ENCODE assay signal across 9 mouse cellular contexts in the genomic region with DNA sequence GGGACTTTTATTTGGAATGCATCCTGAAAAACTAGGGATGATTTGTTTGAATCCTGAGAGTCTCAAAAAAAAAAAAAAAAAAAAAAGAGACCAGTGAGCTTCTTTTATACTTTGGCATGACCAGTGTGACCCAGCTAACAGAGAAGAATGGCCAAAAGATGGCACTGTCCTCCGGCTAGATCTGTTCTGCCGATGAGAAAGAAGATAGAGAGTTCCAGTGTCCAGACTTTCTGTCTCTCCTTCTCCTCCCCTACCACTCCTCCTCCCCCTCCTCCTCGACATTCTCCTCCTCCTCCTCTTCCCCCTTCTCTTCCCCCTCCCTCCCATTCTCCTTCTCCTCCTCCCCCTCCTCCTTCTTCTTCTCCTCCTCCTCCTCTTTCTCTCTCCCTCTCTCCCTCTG.
DNase-seq lines count a peak whose midpoint lies in the region; ATAC-seq and TF ChIP-seq lines count a peak whose summit lies in the region.
"Had no signal": no experiment of that assay in that cellular context is flagged by ENCODE, and none has a peak within 500 bp of the region (broad histone marks: within the 10 kb centered on the region; RNA-seq: fewer than 3 reads in every experiment).

No protein-coding gene starts in this region.

- H3K4me3 ChIP-seq in heart, embryonic 11.5 days (ENCODE audit: low read depth, low read length): no peak overlapping the region
- no peak overlapping the region for H3K4me3 ChIP-seq in midbrain, postnatal 0 days (ENCODE audit: low read depth, low read length)
- H3K4me3 ChIP-seq in midbrain, embryonic 15.5 days: no peak overlapping the region
- no peak overlapping the region for H3K4me3 ChIP-seq in embryonic facial prominence, embryonic 14.5 days (ENCODE audit: low read depth, low read length)
- no peak overlapping the region for H3K4me3 ChIP-seq in stomach, postnatal 0 days (ENCODE audit: low read depth, low read length)

- intact Hi-C loops in heart, postnatal 36 days (cut with DNase I): no loop called here

- no peak for ATAC-seq in heart, embryonic 11.5 days (replicated peaks; ENCODE audit: insufficient number of reproducible peaks, low FRiP score, low TSS enrichment)
- ATAC-seq in midbrain, postnatal 0 days (ENCODE audit: low FRiP score): no peak
- ATAC-seq in midbrain, embryonic 15.5 days (replicated peaks): no peak
- ATAC-seq in embryonic facial prominence, embryonic 14.5 days (ENCODE audit: low read depth): no peak
- ATAC-seq in stomach, postnatal 0 days (ENCODE audit: low FRiP score, low TSS enrichment): no peak

- H3K27me3 ChIP-seq in heart, embryonic 11.5 days (ENCODE audit: control insufficient read depth, insufficient read depth, low read length): no peaks in the 10 kb centered on the region
- H3K27me3 ChIP-seq in midbrain, postnatal 0 days (ENCODE audit: insufficient read depth, low read length): no peaks in the 10 kb centered on the region
- no peaks in the 10 kb centered on the region for H3K27me3 ChIP-seq in midbrain, embryonic 15.5 days (replicated peaks)
- H3K27me3 ChIP-seq in embryonic facial prominence, embryonic 14.5 days (replicated peaks; ENCODE audit: control insufficient read depth, insufficient read depth, low read length): no peaks in the 10 kb centered on the region
- no peaks in the 10 kb centered on the region for H3K27me3 ChIP-seq in stomach, postnatal 0 days (ENCODE audit: control insufficient read depth, insufficient read depth, low read length)

- TF ChIP-seq EP300 in stomach, postnatal 0 days (optimal IDR thresholded peaks at IDR 0.05): no peak

- H3K9me3 ChIP-seq in heart, embryonic 11.5 days (replicated peaks; ENCODE audit: control insufficient read depth, low read length): no peaks in the 10 kb centered on the region
- H3K9me3 ChIP-seq in midbrain, postnatal 0 days (ENCODE audit: low read length): no peaks in the 10 kb centered on the region
- no peaks in the 10 kb centered on the region for H3K9me3 ChIP-seq in midbrain, embryonic 15.5 days
- no peaks in the 10 kb centered on the region for H3K9me3 ChIP-seq in embryonic facial prominence, embryonic 14.5 days (ENCODE audit: control insufficient read depth, low read length)
- H3K9me3 ChIP-seq in stomach, postnatal 0 days (ENCODE audit: control insufficient read depth, low read length): no peaks in the 10 kb centered on the region

- H3K9ac ChIP-seq in heart, embryonic 11.5 days (ENCODE audit: low read depth, low read length): 0 out of 2 replicates have a peak overlapping the region, but pooled peaks have one; percentile 67
- H3K9ac ChIP-seq in midbrain, postnatal 0 days (replicated peaks; ENCODE audit: low read length, poor library complexity, severe bottlenecking): no peak overlapping the region
- no peak overlapping the region for H3K9ac ChIP-seq in midbrain, embryonic 15.5 days
- no peak overlapping the region for H3K9ac ChIP-seq in embryonic facial prominence, embryonic 14.5 days (ENCODE audit: low read depth, low read length)
- H3K9ac ChIP-seq in stomach, postnatal 0 days (ENCODE audit: low read length): no peak overlapping the region

- H3K4me2 ChIP-seq in heart, embryonic 11.5 days: no peak overlapping the region
- no peak overlapping the region for H3K4me2 ChIP-seq in midbrain, postnatal 0 days (ENCODE audit: low read depth, low read length, poor library complexity, severe bottlenecking)
- H3K4me2 ChIP-seq in midbrain, embryonic 15.5 days: no peak overlapping the region
- no peak overlapping the region for H3K4me2 ChIP-seq in embryonic facial prominence, embryonic 14.5 days (ENCODE audit: low read depth, low read length)
- no peak overlapping the region for H3K4me2 ChIP-seq in stomach, postnatal 0 days (replicated peaks; ENCODE audit: low read depth)

- no peak for DNase-seq in heart, postnatal 36 days
- peak; percentile 68 for DNase-seq in midbrain, postnatal 0 days (ENCODE audit: low spot score)
- peak; percentile 41 for DNase-seq in embryonic facial prominence, embryonic 14.5 days (ENCODE audit: low spot score)
- DNase-seq in stomach, postnatal 0 days (ENCODE audit: low spot score): no peak
- no peak for DNase-seq in right cerebral cortex, postnatal 4 days
- DNase-seq in c-Kit-positive CD71-positive TER-119-positive erythroid progenitor cells, embryonic 14.5 days (ENCODE audit: low spot score): no peak
- DNase-seq: gastrocnemius, postnatal 10 days had no signal

- H3K4me1 ChIP-seq in heart, embryonic 11.5 days (ENCODE audit: control insufficient read depth, insufficient read depth, low read length): peaks cover 10% of the 10 kb centered on the region; the same call in 1 of the 2 replicates
- H3K4me1 ChIP-seq in midbrain, postnatal 0 days (ENCODE audit: insufficient read depth, low read length): no peaks in the 10 kb centered on the region
- H3K4me1 ChIP-seq in midbrain, embryonic 15.5 days: 0 out of 2 replicates have a peak, but pooled peaks cover 5% of the 10 kb centered on the region
- H3K4me1 ChIP-seq in embryonic facial prominence, embryonic 14.5 days (ENCODE audit: control insufficient read depth, insufficient read depth, low read length): 0 out of 2 replicates have a peak, but pooled peaks cover 5% of the 10 kb centered on the region
- H3K4me1 ChIP-seq in stomach, postnatal 0 days (replicated peaks; ENCODE audit: control insufficient read depth, insufficient read depth): no peaks in the 10 kb centered on the region

- no peaks in the 10 kb centered on the region for H3K36me3 ChIP-seq in heart, embryonic 11.5 days (ENCODE audit: control insufficient read depth, insufficient read depth, low read length)
- H3K36me3 ChIP-seq in midbrain, postnatal 0 days (ENCODE audit: insufficient read depth, low read length): no peaks in the 10 kb centered on the region
- H3K36me3 ChIP-seq in midbrain, embryonic 15.5 days (replicated peaks): no peaks in the 10 kb centered on the region
- no peaks in the 10 kb centered on the region for H3K36me3 ChIP-seq in embryonic facial prominence, embryonic 14.5 days (ENCODE audit: control insufficient read depth, insufficient read depth, low read length)
- H3K36me3 ChIP-seq in stomach, postnatal 0 days (ENCODE audit: control insufficient read depth, insufficient read depth, low read length): no peaks in the 10 kb centered on the region

- no peak overlapping the region for H3K27ac ChIP-seq in heart, embryonic 11.5 days (ENCODE audit: low read depth, low read length)
- H3K27ac ChIP-seq in midbrain, postnatal 0 days (ENCODE audit: low read depth, low read length): no peak overlapping the region
- H3K27ac ChIP-seq in midbrain, embryonic 15.5 days: no peak overlapping the region
- H3K27ac ChIP-seq in embryonic facial prominence, embryonic 14.5 days (replicated peaks; ENCODE audit: low read depth, low read length): no peak overlapping the region
- peak overlapping the region; percentile 92 for H3K27ac ChIP-seq in stomach, postnatal 0 days (replicated peaks)

- TF ChIP-seq CTCF in midbrain, postnatal 0 days (IDR thresholded peaks at IDR 0.05): peak; percentile 50
- TF ChIP-seq CTCF in stomach, postnatal 0 days (IDR thresholded peaks at IDR 0.05; ENCODE audit: low read depth): peak; percentile 57

- WGBS in heart, embryonic 11.5 days (ENCODE audit: insufficient replicate concordance): 14% methylated on average over 3 of the region's 3 CpGs
- WGBS in midbrain, postnatal 0 days: 19% methylated on average over 3 of the region's 3 CpGs
- WGBS in midbrain, embryonic 15.5 days: 23% methylated on average over 3 of the region's 3 CpGs
- 20% methylated on average over 3 of the region's 3 CpGs for WGBS in embryonic facial prominence, embryonic 14.5 days
- 4% methylated on average over 3 of the region's 3 CpGs for WGBS in stomach, postnatal 0 days

Comparison
In these comparisons a context has a peak if more than half of its experiments do, and no peak if none do; other contexts are left out.
1. DNase-seq: peak in midbrain, postnatal 0 days (single experiment) and embryonic facial prominence, embryonic 14.5 days (single experiment); none in heart, postnatal 36 days (0 of 2), stomach, postnatal 0 days (single experiment), right cerebral cortex, postnatal 4 days (single experiment) and c-Kit-positive CD71-positive TER-119-positive erythroid progenitor cells, embryonic 14.5 days (single experiment).